Mouse (Mus musculus) heart, embryonic 15.5 days (tissue): ENCODE measurements around the gene Bcl11b. TPM values are rescaled to one million over a fixed set of nuclear protein-coding genes. Genes with fewer than 3 reads are reported as not detected.
A peak's percentile ranks its signal among the peaks of the same experiment; 100 is the strongest.

ENCODE experiments used
- ATAC-seq: fragments of 200-750 bp; cut with Nextera tagmentation; replicated peaks from 2 replicates; pipeline ENCODE4 v1.8.0; 2017; ENCODE audit warnings: low read depth, moderate TSS enrichment; ENCODE audit not compliant: insufficient number of reproducible peaks, insufficient read depth, low FRiP score
- H3K27ac ChIP-seq: fragments of 300-500 bp; sonication (generic); 2 replicates; pipeline ENCODE4 v1.5.1; 2015; ENCODE audit warnings: mild to moderate bottlenecking, inconsistent platforms
- H3K27me3 ChIP-seq: fragments of 300-500 bp; sonication (generic); 2 replicates; pipeline ENCODE4 v1.6.1; 2015; ENCODE audit warnings: inconsistent platforms
- H3K36me3 ChIP-seq: fragments of 300-500 bp; sonication (generic); 2 replicates; pipeline ENCODE4 v1.6.1; 2015; ENCODE audit warnings: mild to moderate bottlenecking, inconsistent platforms
- H3K4me1 ChIP-seq: fragments of 300-500 bp; sonication (generic); replicated peaks from 2 replicates; pipeline ENCODE4 v1.6.1; 2015; ENCODE audit warnings: inconsistent platforms
- H3K4me2 ChIP-seq: fragments of 300-500 bp; sonication (generic); 2 replicates; pipeline ENCODE4 v1.6.1; 2015; ENCODE audit warnings: inconsistent platforms, mild to moderate bottlenecking, moderate library complexity
- H3K4me3 ChIP-seq: fragments of 300-500 bp; sonication (generic); 2 replicates; pipeline ENCODE4 v1.5.1; 2015; ENCODE audit warnings: mild to moderate bottlenecking, inconsistent platforms
- H3K9ac ChIP-seq: fragments of 300-500 bp; sonication (generic); 2 replicates; pipeline ENCODE4 v1.6.1; 2015; ENCODE audit warnings: mild to moderate bottlenecking, inconsistent platforms
- H3K9me3 ChIP-seq: fragments of 300-500 bp; sonication (generic); replicated peaks from 2 replicates; pipeline ENCODE4 v1.6.1; 2016; ENCODE audit warnings: inconsistent platforms
- WGBS: fragments of 180-500 bp; shearing (Covaris S2); methylation state at CpG from one replicate; pipeline ENCODE4 v1.1.7; 2015; ENCODE audit warnings: mixed read lengths; 5-methylcytosine and 5-hydroxymethylcytosine counted together
- polyA plus RNA-seq: library from polyadenylated mRNA; unstranded; fragments of >200 nt; fragmentation: Nextera tagmentation; extraction: Ambion mirVana; gene quantifications from 2 replicates; pipeline ENCODE4 v1.2.1, GENCODE M21; 2015

Gene Bcl11b
- polyA plus RNA-seq, 1 experiment from 2014 or later = 4.6 TPM

DNA sequence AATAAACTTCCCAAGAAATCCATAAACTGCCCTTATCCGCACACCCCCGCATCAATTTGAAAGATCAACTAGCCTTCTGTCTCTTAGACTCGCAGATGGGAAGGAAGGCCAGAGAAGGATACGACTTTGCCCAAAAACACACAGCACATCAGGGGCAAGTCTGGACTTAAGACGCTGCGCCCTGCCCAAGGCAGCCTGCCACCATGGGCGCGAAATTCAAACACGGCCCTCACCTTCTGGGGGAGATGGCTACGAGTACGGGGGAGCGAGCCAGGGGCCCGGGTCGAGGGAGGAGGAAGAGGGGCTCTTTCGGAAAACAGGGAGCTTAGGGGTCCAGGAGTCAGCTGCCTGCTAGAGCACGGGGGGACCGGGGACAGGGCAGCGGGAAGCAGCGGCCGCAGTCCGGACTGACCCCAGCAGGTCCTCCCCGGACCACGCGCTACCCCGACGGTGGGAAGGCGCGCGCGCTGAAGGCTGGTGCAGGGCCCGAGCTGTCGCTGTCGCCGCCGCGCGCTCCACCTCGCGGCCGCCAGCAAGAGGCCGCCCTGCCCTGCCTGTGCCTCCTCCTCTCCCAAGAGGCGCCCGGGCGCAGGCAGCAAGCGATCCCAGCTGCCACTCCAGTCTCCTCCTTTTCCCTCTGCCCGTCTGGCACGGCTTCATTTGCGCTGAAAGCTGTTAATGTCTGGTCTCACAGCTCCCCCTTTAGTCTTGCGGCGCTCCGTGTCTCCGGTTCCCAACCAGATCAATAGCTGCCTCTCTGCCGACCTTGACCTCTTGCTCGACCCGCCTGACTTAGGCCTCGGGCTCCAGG is 2.6 kb upstream of the Bcl11b start:
- ATAC-seq = peak; percentile 59; the same call in 1 of the 2 replicates
- no peak overlapping the region for H3K27ac ChIP-seq
- WGBS = 2% methylated on average over 53 of the region's 56 CpGs
- H3K36me3 ChIP-seq = no peaks in the 10 kb centered on the region
- peak overlapping the region; percentile 99 for H3K4me2 ChIP-seq
- H3K4me1 ChIP-seq = peaks cover 34% of the 10 kb centered on the region
- H3K4me3 ChIP-seq = peak overlapping the region; percentile 83
- H3K9me3 ChIP-seq = no peaks in the 10 kb centered on the region
- H3K27me3 ChIP-seq = peaks cover 44% of the 10 kb centered on the region
- H3K9ac ChIP-seq = peak overlapping the region; percentile 49

- peak overlapping the region; percentile 83 for H3K4me3 ChIP-seq
- H3K27me3 ChIP-seq = peaks cover 48% of the 10 kb centered on the region
- no peaks in the 10 kb centered on the region for H3K36me3 ChIP-seq
- 10% methylated on average over 14 of the region's 14 CpGs for WGBS
- H3K4me2 ChIP-seq = peak overlapping the region; percentile 99
- ATAC-seq = no peak
- H3K27ac ChIP-seq = no peak overlapping the region
- H3K4me1 ChIP-seq = peaks cover 34% of the 10 kb centered on the region
- no peaks in the 10 kb centered on the region for H3K9me3 ChIP-seq
- peak overlapping the region; percentile 43; the same call in 1 of the 2 replicates for H3K9ac ChIP-seq
These were observed 2.0 kb upstream of the Bcl11b start for GRCm38 (mm10) chr12:108005488-108005800.

- WGBS = under 1% methylated on average over 43 of the region's 43 CpGs
- H3K36me3 ChIP-seq = no peaks in the 10 kb centered on the region
- H3K4me3 ChIP-seq = peak overlapping the region; percentile 83
- no peak overlapping the region for H3K27ac ChIP-seq
- peaks cover 50% of the 10 kb centered on the region for H3K27me3 ChIP-seq
- ATAC-seq = 0 out of 2 replicates have a peak, but pooled peaks have one; percentile 5
- peaks cover 34% of the 10 kb centered on the region for H3K4me1 ChIP-seq
- H3K9me3 ChIP-seq = no peaks in the 10 kb centered on the region
- peak overlapping the region; percentile 99 for H3K4me2 ChIP-seq
- peak overlapping the region; percentile 43; the same call in 1 of the 2 replicates for H3K9ac ChIP-seq
These were observed 1.5 kb upstream of the Bcl11b start for GRCm38 (mm10) chr12:108004701-108005487.

GRCm38 (mm10) chr12:108003928-108004327 is 526 bp upstream of the Bcl11b start:
- peak overlapping the region; percentile 99 for H3K4me2 ChIP-seq
- no peaks in the 10 kb centered on the region for H3K36me3 ChIP-seq
- ATAC-seq = peak; percentile 53
- peaks cover 34% of the 10 kb centered on the region for H3K4me1 ChIP-seq
- peak overlapping the region; percentile 72 for H3K27ac ChIP-seq
- peak overlapping the region; percentile 75 for H3K9ac ChIP-seq
- peak overlapping the region; percentile 83 for H3K4me3 ChIP-seq
- no peaks in the 10 kb centered on the region for H3K9me3 ChIP-seq
- peaks cover 56% of the 10 kb centered on the region for H3K27me3 ChIP-seq
- WGBS = 0% methylated on average over 35 of the region's 35 CpGs

- under 1% methylated on average over 62 of the region's 78 CpGs for WGBS
- Histone ChIP-seq H3K27ac (no peak overlapping the region; the same call in 1 of the 2 replicates), H3K36me3 (no peaks in the 10 kb centered on the region), H3K4me2 (peak overlapping the region; percentile 99), H3K4me3 (peak overlapping the region; percentile 83), H3K9me3 (no peaks in the 10 kb centered on the region), H3K27me3 (peaks cover 59% of the 10 kb centered on the region), H3K4me1 (peaks cover 34% of the 10 kb centered on the region), H3K9ac (peak overlapping the region; percentile 75)
- ATAC-seq = no peak
These were observed 789 bp downstream of the Bcl11b start for GRCm38 (mm10) chr12:108002436-108003189.

- peak overlapping the region; percentile 83 for H3K4me3 ChIP-seq
- 0 out of 2 replicates have a peak overlapping the region, but pooled peaks have one; percentile 7 for H3K9ac ChIP-seq
- H3K27ac ChIP-seq = no peak overlapping the region
- WGBS = 6% methylated on average over 37 of the region's 37 CpGs
- H3K9me3 ChIP-seq = no peaks in the 10 kb centered on the region
- H3K4me1 ChIP-seq = peaks cover 34% of the 10 kb centered on the region
- no peaks in the 10 kb centered on the region for H3K36me3 ChIP-seq
- no peak for ATAC-seq
- peaks cover 60% of the 10 kb centered on the region for H3K27me3 ChIP-seq
- H3K4me2 ChIP-seq = peak overlapping the region; percentile 99
These were observed 1.6 kb downstream of the Bcl11b start for GRCm38 (mm10) chr12:108001652-108002340.

- Histone ChIP-seq H3K36me3 (no peaks in the 10 kb centered on the region), H3K27ac (no peak overlapping the region), H3K9ac (no peak overlapping the region), H3K9me3 (no peaks in the 10 kb centered on the region), H3K4me3 (peak overlapping the region; percentile 83; the same call in 1 of the 2 replicates), H3K4me2 (no peak overlapping the region), H3K4me1 (peaks cover 24% of the 10 kb centered on the region), H3K27me3 (peaks cover 53% of the 10 kb centered on the region)
- 25% methylated on average over 2 of the region's 2 CpGs for WGBS
- no peak for ATAC-seq
These were observed 2.7 kb downstream of the Bcl11b start for GRCm38 (mm10) chr12:108000715-108001080.

DNA sequence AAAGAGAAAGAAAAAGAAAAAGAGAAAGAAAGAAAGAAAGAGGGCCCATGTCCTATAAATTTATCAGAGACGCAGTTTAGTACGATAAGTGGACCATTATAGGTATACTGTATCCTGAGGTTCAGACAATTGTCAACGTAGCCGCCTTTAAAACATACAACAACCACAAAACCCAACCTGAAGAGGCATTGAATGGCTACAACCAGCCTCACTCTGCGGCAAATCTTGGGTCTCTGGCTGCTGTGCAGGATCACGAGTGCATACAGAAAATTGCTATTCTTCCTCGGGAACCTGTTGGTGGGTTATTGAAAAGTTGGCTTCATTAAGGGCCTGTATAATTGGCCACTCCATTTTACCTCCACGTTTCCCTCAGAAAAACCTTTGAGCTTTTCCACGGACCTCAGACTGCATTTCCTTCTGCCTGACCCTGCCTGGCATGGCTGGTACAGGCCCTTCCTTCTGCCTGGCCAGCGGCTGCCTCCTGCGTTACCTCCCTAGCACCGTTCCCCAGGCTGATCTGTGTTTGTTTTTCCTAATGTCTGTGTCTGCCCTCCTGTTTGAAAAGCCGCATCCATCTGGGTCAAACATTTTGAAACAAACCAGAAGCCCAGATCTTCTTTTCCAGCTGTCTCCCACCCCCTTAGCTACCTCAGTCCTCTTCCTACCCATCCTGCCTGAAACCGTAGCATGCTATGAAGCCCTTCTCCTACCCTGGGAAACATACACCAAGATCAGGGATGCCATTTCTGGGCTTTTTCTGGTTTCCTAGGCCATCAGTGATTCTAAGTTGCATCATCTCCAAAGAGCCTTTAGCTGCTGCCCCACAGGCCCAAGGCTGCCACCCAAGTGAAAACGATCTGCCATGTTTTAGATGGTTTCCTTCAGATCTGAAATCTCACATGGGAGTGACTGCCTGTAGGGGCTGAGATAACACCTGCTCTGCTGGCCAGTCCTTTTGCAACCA is 3.4 kb downstream of the Bcl11b start:
- Histone ChIP-seq H3K27me3 (peaks cover 51% of the 10 kb centered on the region), H3K9me3 (no peaks in the 10 kb centered on the region), H3K36me3 (no peaks in the 10 kb centered on the region), H3K4me3 (peak overlapping the region; percentile 83; the same call in 1 of the 2 replicates), H3K4me2 (no peak overlapping the region), H3K27ac (no peak overlapping the region), H3K9ac (no peak overlapping the region), H3K4me1 (peaks cover 17% of the 10 kb centered on the region)
- WGBS = 69% methylated on average over 15 of the region's 15 CpGs
- ATAC-seq = no peak

GRCm38 (mm10) chr12:107998746-107999145 is 4.7 kb downstream of the Bcl11b start:
- Histone ChIP-seq H3K4me3 (no peak overlapping the region), H3K27me3 (peaks cover 46% of the 10 kb centered on the region), H3K4me1 (peaks cover 7% of the 10 kb centered on the region), H3K36me3 (no peaks in the 10 kb centered on the region), H3K9ac (no peak overlapping the region), H3K27ac (no peak overlapping the region), H3K4me2 (peak overlapping the region; percentile 1; the same call in 1 of the 2 replicates), H3K9me3 (no peaks in the 10 kb centered on the region)
- no peak for ATAC-seq
- WGBS = under 1% methylated on average over 20 of the region's 20 CpGs

GRCm38 (mm10) chr12:107997901-107998300 is 5.5 kb downstream of the Bcl11b start:
- peaks cover 7% of the 10 kb centered on the region for H3K4me1 ChIP-seq
- no peak overlapping the region for H3K4me3 ChIP-seq
- no peak for ATAC-seq
- no peaks in the 10 kb centered on the region for H3K9me3 ChIP-seq
- H3K9ac ChIP-seq = no peak overlapping the region
- H3K36me3 ChIP-seq = no peaks in the 10 kb centered on the region
- peaks cover 46% of the 10 kb centered on the region for H3K27me3 ChIP-seq
- no peak overlapping the region; the same call in 1 of the 2 replicates for H3K4me2 ChIP-seq
- WGBS = 68% methylated on average over 11 of the region's 11 CpGs
- H3K27ac ChIP-seq = no peak overlapping the region
